Mouse (Mus musculus) heart, postnatal 14 days (tissue): ENCODE data around the gene Asic1. TPM values are rescaled to one million over a fixed set of nuclear protein-coding genes. Genes with fewer than 3 reads are reported as not detected.
A peak's percentile ranks its signal among the peaks of the same experiment; 100 is the strongest.
"Not testable (repeated sequence)": the region's sequence is repeated elsewhere in the genome, so short reads cannot be mapped to it uniquely, and the experiment has no call there.

Experiments
- DNase-seq, 2 experiments: peaks; one replicate each; pipeline ENCODE4 v3.0.0; 2021 to 2022
- intact Hi-C: fragments of 180-260 bp; cut with DNase I; formaldehyde crosslinking; loops from one replicate; pipeline ENCODE4 v1.15.1; 2025
- total RNA-seq, 2 experiments: library from RNA; stranded (reverse); gene quantifications; 2 replicates each; pipeline ENCODE4 v1.2.3; 2021

The Asic1 gene
- total RNA-seq, 2 experiments from 2014 or later = 0.29 to 0.74 TPM

DNA sequence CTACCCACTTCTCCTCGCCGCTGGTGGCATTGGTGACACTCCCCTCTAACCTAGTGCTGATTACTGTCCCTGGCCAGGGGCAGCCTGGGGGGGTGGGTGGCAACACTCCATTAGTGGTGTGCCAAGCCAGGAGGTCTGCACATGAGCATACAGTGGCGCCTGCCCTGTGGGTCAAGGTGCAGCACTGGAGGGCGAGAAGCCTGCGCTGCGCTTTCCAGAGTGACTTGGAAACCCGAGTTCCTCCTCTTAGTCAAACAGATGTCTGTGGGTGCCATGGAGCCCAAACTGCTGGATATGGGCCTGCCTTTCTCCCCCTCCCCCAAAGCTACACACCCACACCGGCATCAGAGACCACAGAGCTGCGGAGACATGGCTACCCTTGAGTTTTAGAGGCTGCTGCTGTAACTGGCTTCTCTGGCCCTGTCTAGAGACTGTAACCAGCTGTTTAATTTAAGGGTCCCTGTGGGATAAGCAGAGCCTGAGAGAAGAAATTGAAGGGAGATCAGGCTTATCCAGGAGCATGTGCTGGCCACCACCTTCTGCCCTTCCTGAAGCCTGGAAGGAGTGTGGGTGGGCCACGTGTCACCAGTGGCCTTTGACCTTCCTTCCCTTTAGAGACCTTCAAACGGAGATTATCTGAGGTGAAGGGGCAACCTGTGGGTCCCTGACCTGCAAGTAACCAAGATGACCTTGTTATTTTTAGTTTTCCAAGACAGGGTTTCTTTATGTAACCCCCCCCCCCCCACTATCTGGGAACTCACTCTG lies 46.0 kb downstream of the Asic1 start:
- DNase-seq = no peak
- intact Hi-C loops = loop anchor here (2.0 to 5.0 kb wide), 2 partner anchors 63 to 186 kb away; no protein-coding TSS in a partner anchor

DNA sequence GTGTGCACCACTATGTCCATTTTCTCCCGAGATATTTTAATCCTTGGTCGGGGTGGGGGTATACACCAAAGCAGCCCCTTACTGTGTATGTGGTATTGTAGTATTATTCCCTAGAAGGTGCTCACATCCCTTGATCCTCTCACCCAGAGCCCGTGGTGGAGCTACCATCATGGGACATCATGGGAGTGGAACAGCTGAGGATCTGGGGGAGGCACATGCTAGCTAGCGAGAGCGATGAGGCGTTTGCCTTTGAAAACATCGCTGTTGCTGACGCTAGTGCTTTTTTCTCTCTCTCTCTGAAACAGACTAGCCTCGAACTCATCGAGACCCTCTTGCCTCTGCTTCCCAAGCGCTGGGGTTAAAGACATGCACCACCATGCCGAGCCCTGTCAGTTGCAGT lies 46.6 kb downstream of the Asic1 start:
- intact Hi-C loops = loop anchor here (5.0 kb wide), 1 partner anchor 185 kb away; no protein-coding TSS in a partner anchor
- DNase-seq = no peak

DNA sequence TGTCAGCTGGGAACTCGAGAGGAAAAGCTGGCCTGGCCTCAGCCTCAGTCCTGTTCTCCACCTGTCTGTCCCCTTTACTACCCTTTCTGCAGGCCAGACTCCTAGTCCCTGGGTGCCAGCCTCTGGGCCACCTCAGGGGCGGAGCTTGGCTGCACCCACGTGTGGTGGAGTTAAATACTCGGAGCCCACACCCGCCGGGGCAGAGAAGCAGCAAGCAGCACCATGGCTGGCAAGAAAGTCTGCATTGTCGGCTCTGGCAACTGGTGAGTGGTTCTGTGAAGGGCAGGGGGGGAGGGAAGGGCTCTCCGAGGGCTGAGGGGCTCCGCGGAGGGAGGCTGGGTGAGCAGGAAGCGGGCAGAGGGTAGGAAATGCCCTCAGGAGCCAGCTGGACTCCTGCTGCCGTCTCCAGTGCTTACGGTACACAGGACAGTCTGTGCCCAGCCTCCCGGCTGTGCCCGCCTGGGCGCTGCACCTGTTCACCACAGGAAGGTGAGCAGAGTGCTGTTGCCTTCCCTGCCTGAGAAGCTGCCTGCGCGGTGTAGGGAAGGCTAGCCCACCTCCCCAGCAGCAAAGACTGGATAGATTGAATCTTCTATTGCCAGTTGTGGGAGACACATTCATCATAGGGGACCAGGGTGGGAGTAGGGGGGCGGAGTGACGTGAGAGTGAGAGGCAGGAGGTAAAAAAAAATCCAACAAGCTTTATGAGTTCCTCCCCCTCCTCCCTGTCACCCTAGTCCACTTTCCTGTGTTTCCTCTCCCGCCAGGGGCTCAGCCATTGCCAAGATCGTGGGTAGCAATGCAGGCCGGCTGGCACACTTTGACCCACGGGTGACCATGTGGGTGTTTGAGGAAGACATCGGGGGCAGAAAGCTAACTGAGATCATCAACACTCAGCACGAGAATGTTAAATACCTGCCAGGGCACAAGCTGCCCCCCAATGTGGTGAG lies 47.5 kb downstream of the Asic1 start, which contains the start of gene Gpd1:
Gene Gpd1 (plus strand): TSS at position 130 of the 949 bp plus-strand sequence.
- intact Hi-C loops = loop anchor here (5.0 kb wide), 1 partner anchor 185 kb away; no protein-coding TSS in a partner anchor
- peak; percentile 52 to 70 for DNase-seq

DNA sequence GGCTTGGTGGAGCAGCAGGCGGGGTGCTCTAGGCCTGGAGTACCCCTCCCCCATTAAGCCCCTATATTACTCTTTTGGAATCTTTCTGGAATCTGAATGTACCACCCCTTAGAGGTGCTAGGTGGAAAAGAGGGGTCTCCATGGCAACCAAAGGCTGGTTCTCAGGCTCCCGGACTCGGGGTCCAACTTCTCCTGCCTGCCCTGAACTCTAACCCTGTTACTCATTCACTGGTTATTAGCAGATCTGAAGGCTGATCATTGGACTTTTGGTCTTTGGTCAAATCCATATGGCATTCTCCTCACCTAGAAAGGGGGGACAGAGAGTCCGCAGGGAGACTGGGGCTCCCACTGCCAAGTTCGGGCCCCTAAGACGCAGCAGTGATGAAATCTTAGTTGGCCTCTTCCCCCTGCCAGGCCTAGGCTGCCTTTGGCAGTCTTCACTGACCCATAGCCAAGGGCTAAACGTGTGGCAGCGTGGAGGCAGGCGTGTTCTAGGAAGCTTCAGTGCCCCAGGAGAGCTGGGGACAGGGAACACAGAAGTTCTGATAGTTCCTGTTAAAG lies 48.4 kb downstream of the Asic1 start:
- DNase-seq = no peak
- intact Hi-C loops = loop anchor here (5.0 kb wide), 1 partner anchor 184 kb away; no protein-coding TSS in a partner anchor

DNA sequence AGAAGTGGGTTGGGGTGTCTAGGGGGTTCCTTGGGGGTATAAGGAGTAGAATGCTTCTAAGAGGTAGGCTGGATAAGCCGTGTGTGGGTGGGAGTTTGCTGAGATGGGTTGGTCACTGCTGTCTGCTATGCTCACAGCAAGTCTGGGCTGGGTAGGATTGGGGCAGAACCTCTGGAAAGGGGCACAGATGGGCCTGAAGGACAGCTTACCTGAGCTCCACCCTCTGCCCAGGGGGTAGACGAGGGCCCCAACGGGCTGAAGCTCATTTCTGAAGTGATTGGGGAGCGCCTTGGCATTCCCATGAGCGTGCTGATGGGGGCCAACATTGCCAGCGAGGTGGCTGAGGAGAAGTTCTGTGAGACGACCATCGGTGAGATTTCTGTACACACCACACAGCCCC lies 49.7 kb downstream of the Asic1 start:
- intact Hi-C loops = loop anchor here (5.0 kb wide), 2 partner anchors 182 to 1083 kb away; no protein-coding TSS in a partner anchor
- DNase-seq = no peak

DNA sequence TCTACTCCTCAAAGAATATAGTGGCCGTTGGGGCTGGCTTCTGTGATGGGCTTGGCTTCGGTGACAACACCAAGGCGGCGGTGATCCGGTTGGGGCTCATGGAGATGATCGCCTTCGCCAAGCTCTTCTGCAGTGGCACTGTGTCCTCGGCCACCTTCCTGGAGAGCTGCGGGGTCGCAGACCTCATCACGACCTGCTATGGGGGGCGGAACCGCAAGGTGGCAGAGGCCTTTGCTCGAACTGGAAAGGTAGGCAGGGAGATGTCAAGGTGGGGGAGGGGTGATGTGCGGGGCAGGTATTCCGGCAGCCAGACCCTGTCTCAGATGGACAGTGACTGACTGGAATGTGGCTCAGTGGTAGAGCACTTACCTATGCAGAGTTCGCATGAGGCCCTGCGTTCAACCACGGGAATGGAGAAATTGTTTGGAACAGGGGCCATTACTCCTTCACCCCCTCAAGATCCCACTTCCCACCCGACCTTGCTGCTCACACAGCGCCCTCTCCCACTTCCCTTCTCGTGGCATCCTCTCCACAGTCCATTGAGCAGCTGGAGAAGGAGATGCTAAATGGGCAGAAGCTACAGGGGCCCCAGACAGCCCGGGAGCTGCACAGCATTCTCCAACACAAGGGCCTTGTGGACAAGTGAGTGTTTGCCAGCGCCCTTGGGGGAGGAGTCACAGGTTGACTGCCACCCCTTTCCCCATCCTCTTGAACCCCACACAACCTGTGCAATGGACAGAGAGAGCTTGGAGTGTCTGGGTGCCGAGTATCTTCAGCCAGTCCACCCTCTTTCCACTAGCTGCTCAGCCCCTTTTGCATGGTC lies 52.0 kb downstream of the Asic1 start:
- DNase-seq = no peak
- intact Hi-C loops = loop anchor here (5.0 kb wide), 1 partner anchor 1085 kb away; no protein-coding TSS in a partner anchor

DNA sequence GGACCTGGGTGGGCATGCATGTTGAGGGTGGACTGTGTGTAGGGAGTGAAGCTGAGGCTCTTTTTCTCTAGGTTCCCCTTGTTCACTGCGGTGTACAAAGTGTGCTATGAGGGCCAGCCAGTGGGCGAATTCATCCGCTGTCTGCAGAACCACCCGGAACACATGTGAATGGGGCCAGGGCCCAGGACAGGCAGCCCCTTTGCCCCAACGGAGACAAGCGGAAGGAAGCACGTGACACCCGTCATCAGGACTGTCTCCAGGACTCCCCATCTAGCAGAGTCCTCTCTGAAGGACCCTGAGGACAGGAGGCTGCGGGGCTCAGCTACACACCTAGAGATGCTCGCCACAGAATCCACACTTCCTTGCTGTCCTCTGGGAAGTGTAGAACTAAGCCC lies 52.9 kb downstream of the Asic1 start:
- no peak for DNase-seq
- intact Hi-C loops = loop anchor here (5.0 kb wide), 1 partner anchor 1086 kb away; no protein-coding TSS in a partner anchor

DNA sequence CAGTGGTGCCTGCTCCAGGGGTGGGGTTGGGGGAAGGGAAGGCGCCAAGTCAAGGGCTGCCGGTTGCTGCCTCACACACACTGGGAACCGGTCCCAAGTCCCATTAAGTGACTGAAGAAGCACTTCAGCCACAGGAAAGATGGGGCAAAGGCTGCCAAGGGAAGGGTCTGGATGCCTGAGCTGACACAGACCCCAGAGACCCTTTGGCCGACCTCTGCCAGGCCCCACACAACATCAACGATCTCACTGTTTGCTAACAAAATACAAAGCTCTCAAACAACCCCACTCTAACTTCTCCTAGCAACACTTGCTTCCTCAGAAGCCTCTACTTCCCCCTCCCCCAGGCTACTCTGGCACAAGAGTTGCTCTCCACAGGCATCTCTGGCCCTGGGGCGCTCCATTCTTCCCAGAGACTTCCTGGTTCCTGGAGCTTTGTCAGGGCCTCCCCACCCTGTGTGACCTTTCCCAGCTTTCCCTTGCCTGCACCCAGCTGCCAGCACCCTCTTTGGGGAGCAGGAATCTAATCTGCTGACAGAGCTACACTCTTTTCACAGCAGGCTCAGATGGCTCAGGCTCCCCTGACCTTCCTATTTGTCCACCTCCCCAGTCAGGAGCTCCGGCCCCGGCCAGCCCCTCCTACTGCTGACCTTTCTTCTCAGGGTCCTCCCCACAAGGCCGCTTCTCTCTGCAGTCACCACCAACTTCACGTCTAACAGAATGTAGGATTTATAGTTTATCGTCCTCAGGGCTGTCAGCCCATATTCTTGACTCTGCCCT lies 53.5 kb downstream of the Asic1 start:
- intact Hi-C loops = loop anchor here (2.0 to 5.0 kb wide), 3 partner anchors 19 to 1086 kb away; partner anchors contain the start of genes Cers5 and Gm17349

DNA sequence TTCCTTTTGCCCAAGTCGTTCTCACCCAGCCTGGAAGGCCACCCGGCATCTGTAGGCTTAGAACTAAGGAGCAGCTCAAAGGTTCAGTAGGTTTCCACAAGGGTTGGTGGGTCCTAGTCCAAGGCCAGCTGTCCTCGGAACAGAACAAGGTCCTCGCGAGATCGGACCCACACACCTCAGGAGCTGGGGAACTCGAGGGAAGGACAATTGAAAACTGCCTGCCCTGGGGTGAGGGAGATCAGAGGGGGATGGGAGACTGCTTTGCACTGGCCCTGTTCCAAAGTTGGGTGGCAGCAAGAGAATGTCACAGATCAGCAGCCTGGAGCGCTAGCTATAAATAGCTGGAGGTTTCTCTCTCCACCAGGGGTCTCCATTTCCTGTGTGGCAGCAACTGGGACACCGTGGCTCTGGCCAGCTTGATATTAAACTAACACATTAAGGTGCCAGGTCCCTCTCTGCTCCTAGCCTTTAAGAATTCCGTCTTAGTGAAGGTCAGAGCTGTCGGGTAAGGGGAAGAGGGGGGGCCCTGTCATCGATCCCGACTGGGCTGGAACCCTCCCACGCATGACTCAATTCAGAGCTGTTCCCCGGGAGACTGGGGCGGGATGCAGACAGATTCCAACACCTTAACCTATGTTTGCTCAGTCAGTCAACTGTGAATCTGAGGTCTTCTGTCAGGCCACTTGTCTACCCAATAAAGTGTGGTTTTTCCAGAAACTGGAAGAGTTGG lies 54.3 kb downstream of the Asic1 start:
- DNase-seq = peak; percentile 70 to 82
- intact Hi-C loops = loop anchor here (2.0 to 5.0 kb wide), 3 partner anchors 20 to 1087 kb away; partner anchors contain the start of genes Cers5 and Gm17349

More for the DNA sequence above, 53.5 kb downstream of the Asic1 start:
- DNase-seq = peak; percentile 68 to 83

DNA sequence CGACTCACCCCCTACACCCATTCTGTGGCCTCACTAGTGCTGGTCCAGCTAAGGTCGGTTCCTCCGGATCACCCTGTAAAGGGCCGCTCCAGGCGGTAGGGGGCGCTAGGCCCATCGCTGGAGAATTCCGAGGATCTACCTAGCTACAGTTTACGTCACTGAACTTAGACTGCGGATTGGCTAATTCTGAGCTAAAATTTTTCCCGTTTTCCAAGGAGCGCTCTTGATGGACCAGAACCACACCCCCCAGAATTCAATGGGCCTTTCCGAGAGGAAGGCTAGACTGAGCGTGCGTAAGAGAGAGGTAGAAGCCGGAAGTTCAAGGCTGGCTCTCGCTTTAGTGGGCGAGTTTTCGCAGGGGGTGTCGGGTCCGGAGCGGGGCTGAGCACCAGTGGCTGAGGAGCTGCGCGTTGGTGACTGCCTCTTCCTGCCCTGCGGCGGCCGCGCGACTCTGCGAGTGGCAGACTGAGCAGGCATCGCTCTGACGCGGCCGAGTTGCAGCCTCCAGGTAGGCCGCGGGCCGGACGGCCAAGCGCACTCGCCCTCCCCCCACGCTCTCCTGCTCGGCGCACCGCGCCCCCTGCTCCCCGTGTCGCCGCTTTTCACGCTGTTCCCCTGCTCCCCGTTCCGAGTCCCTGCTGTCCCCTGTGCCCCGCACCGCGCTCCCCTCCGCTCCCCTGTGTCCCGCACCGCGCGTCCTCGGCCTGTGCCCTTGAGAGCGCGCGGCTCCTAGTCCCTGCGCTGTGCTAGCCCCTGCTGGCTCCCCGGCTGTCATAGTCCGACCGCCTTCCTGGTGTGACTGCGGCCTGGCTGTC lies 55.4 kb downstream of the Asic1 start, which contains the start of gene Cox14:
Gene Cox14 (plus strand): TSS at position 278 of the 815 bp plus-strand sequence.
- intact Hi-C loops = loop anchor here (2.0 kb wide), 2 partner anchors 21 to 47 kb away; partner anchors contain the start of genes Cers5 and Gm17349

DNA sequence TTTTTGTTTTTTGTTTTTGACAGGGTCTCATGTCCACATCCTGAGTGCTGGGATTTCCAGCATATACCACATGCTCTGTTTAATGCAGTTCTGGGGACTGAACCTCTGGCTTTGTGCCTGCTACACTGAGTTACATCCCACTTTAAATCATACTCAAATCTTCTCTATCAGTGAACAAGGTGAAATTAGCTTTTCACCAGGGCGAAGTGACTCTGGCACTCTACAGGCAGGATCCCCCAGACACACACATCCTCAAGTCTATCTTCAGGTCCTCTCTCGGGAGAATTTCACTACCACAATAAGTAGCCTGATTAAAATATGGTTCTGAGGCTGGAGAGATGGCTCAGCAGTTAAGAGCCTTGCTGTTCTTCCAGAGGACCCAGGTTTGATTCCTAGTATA lies 56.4 kb downstream of the Asic1 start:
- intact Hi-C loops = no loop called here
- no peak for DNase-seq

More for the DNA sequence above, 55.4 kb downstream of the Asic1 start, which contains the start of gene Cox14:
- peak; percentile 95 to 97 for DNase-seq

DNA sequence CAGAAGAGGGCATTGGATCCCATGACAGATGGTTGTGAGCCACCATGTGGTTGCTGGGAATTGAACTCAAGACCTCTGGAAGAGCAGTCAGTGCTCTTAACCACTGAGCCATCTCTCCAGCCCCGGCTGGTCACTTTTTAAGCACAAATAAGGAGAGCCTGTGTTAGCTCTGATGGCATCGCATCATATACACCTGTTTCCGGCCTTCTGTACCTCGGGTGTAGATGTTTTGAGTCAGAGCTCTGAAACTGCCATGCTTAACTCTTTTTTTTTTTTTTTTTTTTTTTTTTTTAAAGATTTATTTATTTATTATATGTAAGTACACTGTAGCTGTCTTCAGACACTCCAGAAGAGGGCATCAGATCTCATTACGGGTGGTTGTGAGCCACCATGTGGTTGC lies 56.9 kb downstream of the Asic1 start:
- DNase-seq, intact Hi-C loops: not testable (repeated sequence)

DNA sequence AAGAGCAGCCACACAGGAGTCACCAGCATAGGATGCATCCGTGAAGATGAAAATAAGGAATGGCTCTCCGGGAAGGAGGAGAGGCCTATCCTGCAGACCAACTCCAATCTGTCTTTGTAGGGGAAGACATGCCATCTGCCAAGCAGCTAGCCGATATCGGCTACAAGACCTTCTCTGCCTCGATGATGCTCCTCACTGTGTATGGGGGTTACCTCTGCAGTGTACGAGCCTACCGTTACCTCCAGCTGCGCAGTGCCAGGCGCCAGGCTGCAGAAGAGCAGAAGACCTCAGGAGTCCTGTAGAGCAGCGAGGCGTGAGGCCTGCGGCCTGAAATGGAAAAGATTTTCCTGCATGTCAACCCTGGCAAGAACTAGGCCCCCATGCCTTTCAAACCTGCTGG lies 57.4 kb downstream of the Asic1 start:
- DNase-seq = no peak
- intact Hi-C loops = no loop called here

DNA sequence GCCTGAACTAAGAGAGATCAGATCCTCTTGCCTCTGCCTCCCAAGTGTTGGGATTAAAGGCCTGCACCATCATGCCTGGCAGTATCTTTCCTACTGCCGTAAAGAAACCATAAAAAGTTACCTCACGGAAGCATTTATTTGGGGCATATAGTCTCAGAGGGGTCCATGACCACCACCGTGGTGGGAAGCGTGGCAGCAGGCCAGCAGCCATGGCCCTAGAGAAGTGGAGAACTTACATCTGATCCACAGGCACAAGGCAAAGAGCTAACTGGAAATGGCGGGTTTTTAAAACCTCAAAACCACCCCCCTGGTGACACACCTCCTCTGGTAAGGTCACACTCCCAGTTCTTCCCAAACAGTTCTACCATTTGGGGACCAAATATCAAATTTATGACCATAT lies 58.0 kb downstream of the Asic1 start:
- DNase-seq = no peak
- intact Hi-C loops = no loop called here

DNA sequence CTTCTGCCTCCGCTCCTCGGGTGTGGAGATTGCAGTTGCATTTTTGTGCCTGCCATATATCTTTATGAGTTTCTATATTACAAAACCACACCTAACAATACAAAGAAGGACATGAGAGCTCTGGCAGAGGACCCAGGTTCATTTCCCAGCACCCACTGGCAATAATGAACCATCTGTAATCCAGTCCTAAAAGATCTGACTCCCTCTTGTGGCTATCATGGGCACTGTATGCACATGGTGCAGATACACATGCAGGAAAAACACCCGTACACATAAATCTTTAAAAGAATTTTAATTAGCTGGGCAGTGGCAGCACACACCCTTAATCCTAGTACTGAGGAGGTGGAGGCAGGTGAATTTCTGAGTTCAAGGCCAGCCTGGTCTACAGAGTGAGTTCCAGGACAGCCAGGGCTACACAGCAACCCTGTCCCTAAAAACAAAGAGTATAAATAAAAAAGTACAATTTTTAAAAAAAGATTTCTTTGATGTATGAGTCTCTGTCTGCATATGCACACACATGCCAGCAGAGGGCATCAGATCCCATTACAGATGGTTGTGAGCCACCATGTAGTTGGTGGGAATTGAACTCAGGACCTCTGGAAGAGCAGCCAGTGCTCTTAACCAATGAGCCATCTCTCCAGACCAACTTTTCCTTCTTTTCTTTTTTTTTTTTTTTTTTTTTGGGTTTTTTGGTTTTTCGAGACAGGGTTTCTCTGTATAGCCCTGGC lies 59.1 kb downstream of the Asic1 start:
- no peak for DNase-seq
- intact Hi-C loops = no loop called here

DNA sequence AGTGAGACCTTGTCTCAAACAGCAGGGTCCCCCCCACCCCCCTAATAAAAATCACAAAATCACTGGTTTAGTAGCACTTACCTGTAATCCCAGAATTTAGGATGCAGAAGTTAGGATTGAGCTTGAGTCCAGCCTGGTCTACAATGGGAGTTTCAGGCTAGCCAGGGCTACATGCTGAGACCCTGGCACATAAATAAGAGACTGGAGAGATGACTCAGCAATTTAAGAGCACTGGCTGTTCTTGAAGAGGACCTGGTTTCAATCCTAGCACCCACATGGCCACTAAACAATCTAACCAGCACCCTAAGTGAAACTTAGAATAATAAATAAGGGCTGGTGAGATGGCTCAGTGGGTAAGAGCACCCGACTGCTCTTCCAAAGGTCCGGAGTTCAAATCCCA lies 61.0 kb downstream of the Asic1 start:
- intact Hi-C loops = no loop called here
- no peak for DNase-seq
